Mouse (Mus musculus) granulocyte monocyte progenitor cell, adult 5-6 weeks (primary cell): ENCODE measurements around the gene Sema6d. TPM values are rescaled to one million over a fixed set of nuclear protein-coding genes. Genes with fewer than 3 reads are reported as not detected.

ENCODE experiments used
- ATAC-seq: replicated peaks from 2 replicates; pipeline ENCODE4 v1.8.0; 2016; ENCODE audit warnings: mild to moderate bottlenecking, moderate TSS enrichment, inconsistent platforms; ENCODE audit not compliant: poor library complexity, severe bottlenecking
- total RNA-seq, 2 experiments: library from RNA; stranded (forward) in 1 of 2; stranded (reverse) in 1 of 2; fragments of 200-712, 200-1000 nt in 1 of 2; fragments of >200 nt in 1 of 2; fragmentation: Nextera tagmentation in 1 of 2; gene quantifications; 2 replicates each; pipeline ENCODE4 v1.2.3; 2014 to 2017

Gene Sema6d
- total RNA-seq, 2 experiments from 2014 or later: 0.10 TPM; not detected in 1

GRCm38 (mm10) chr2:124607986-124608385 is 518.2 kb downstream of the Sema6d start:
- no peak for ATAC-seq

GRCm38 (mm10) chr2:124608546-124608945 is 518.8 kb downstream of the Sema6d start:
- no peak for ATAC-seq

GRCm38 (mm10) chr2:124609014-124609413 is 519.2 kb downstream of the Sema6d start:
- ATAC-seq: no peak

- peak; percentile 49 for ATAC-seq
Measured at GRCm38 (mm10) chr2:124609711-124610585, 520.2 kb downstream of the Sema6d start.

- no peak; the same call in 1 of the 2 replicates for ATAC-seq
Measured at GRCm38 (mm10) chr2:124610586-124611105, 520.9 kb downstream of the Sema6d start.

GRCm38 (mm10) chr2:124611226-124611625 is 521.5 kb downstream of the Sema6d start:
- ATAC-seq: no peak

GRCm38 (mm10) chr2:124612276-124612675 is 522.5 kb downstream of the Sema6d start:
- no peak for ATAC-seq

- no peak for ATAC-seq
Measured at GRCm38 (mm10) chr2:124612727-124613510, 523.1 kb downstream of the Sema6d start.

- ATAC-seq: no peak
Measured at GRCm38 (mm10) chr2:124613671-124614210, 524.0 kb downstream of the Sema6d start.

GRCm38 (mm10) chr2:124616746-124617145 is 527.0 kb downstream of the Sema6d start:
- no peak for ATAC-seq

- ATAC-seq: no peak
Measured at GRCm38 (mm10) chr2:124617440-124617839, 527.7 kb downstream of the Sema6d start.

GRCm38 (mm10) chr2:124618091-124618490 is 528.3 kb downstream of the Sema6d start:
- ATAC-seq: no peak

- no peak for ATAC-seq
Measured at GRCm38 (mm10) chr2:124618526-124619219, 528.9 kb downstream of the Sema6d start.

GRCm38 (mm10) chr2:124620470-124620869 is 530.7 kb downstream of the Sema6d start:
- ATAC-seq: peak; percentile 28; the same call in 1 of the 2 replicates

- ATAC-seq: peak; percentile 94
Measured at GRCm38 (mm10) chr2:124621972-124622621, 532.3 kb downstream of the Sema6d start.

- ATAC-seq: no peak
Measured at GRCm38 (mm10) chr2:124624247-124624929, 534.6 kb downstream of the Sema6d start.

GRCm38 (mm10) chr2:124626425-124626824 is 536.7 kb downstream of the Sema6d start:
- no peak for ATAC-seq

GRCm38 (mm10) chr2:124627664-124628063 is 537.9 kb downstream of the Sema6d start:
- ATAC-seq: no peak

- no peak for ATAC-seq
Measured at GRCm38 (mm10) chr2:124628701-124629100, 538.9 kb downstream of the Sema6d start.
